8 mouse cellular contexts compared by ENCODE assay signal in genomic region chrX:94213384-94213783, GRCm38 (mm10). TPM values are rescaled to one million over a fixed set of nuclear protein-coding genes. Genes with fewer than 3 reads are reported as not detected.
DNase-seq lines count a peak whose midpoint lies in the region; ATAC-seq and TF ChIP-seq lines count a peak whose summit lies in the region.

No protein-coding gene starts in this region.

- 19% methylated on average over 7 of the region's 7 CpGs for WGBS in embryonic facial prominence, embryonic 13.5 days
- WGBS in intestine, embryonic 15.5 days = 7% methylated on average over 7 of the region's 7 CpGs
- 17% methylated on average over 7 of the region's 7 CpGs for WGBS in neural tube, embryonic 12.5 days

- peak; percentile 6 for DNase-seq in layer of hippocampus, adult 11-12 months (ENCODE audit: low spot score)
- no peak for DNase-seq in layer of hippocampus, postnatal 14 days (ENCODE audit: low spot score in 2 of 2)
- no peak for DNase-seq in ES-E14 (ENCODE audit: low read depth, low spot score)
- DNase-seq in yolk sac, embryonic 10.5 days (ENCODE audit: low spot score) = no peak
- no peak for DNase-seq in retina, embryonic 14.5 days (ENCODE audit: low spot score)

- peak overlapping the region; percentile 17; the same call in 1 of the 2 replicates for H3K9ac ChIP-seq in ES-E14 (ENCODE audit: insufficient read depth, low read depth, low read length, poor library complexity, severe bottlenecking)
- peak overlapping the region; percentile 88 for H3K9ac ChIP-seq in embryonic facial prominence, embryonic 13.5 days
- peak overlapping the region; percentile 14; the same call in 1 of the 2 replicates for H3K9ac ChIP-seq in intestine, embryonic 15.5 days
- no peak overlapping the region; the same call in 1 of the 2 replicates for H3K9ac ChIP-seq in neural tube, embryonic 12.5 days

- no peak for ATAC-seq in embryonic facial prominence, embryonic 13.5 days (ENCODE audit: insufficient number of reproducible peaks, insufficient read depth, low FRiP score, low TSS enrichment, low read depth)
- ATAC-seq in intestine, embryonic 15.5 days = no peak
- ATAC-seq in neural tube, embryonic 12.5 days (ENCODE audit: low FRiP score, low read depth) = no peak

- H3K4me2 ChIP-seq in embryonic facial prominence, embryonic 13.5 days = peak overlapping the region; percentile 57
- H3K4me2 ChIP-seq in intestine, embryonic 15.5 days (replicated peaks) = peak overlapping the region; percentile 65
- peak overlapping the region; percentile 43 for H3K4me2 ChIP-seq in neural tube, embryonic 12.5 days (replicated peaks)

- in situ Hi-C loops in ES-E14 (cut with MboI; ENCODE audit: low sequenced_read_pairs in 2 of 2, unreplicated experiment in 2 of 2) = no loop called here

- H3K9me3 ChIP-seq in ES-E14 (ENCODE audit: control insufficient read depth, insufficient read depth, low read depth, low read length) = no peaks in the 10 kb centered on the region
- no peaks in the 10 kb centered on the region for H3K9me3 ChIP-seq in embryonic facial prominence, embryonic 13.5 days
- H3K9me3 ChIP-seq in intestine, embryonic 15.5 days = no peaks in the 10 kb centered on the region
- H3K9me3 ChIP-seq in neural tube, embryonic 12.5 days = no peaks in the 10 kb centered on the region

- peaks cover 9% of the 10 kb centered on the region; the same call in 1 of the 2 replicates for H3K36me3 ChIP-seq in ES-E14 (ENCODE audit: control insufficient read depth, insufficient read depth, low read length, poor library complexity, severe bottlenecking)
- H3K36me3 ChIP-seq in embryonic facial prominence, embryonic 13.5 days = peaks cover 14% of the 10 kb centered on the region
- H3K36me3 ChIP-seq in intestine, embryonic 15.5 days = no peaks in the 10 kb centered on the region
- H3K36me3 ChIP-seq in neural tube, embryonic 12.5 days = peaks cover 6% of the 10 kb centered on the region; the same call in 1 of the 2 replicates

- H3K4me3 ChIP-seq in ES-E14 (ENCODE audit: insufficient read depth in 1 of 2, low read depth in 1 of 2, low read length in 2 of 2, poor library complexity in 1 of 2, severe bottlenecking in 1 of 2) = peak overlapping the region; percentile 98
- peak overlapping the region; percentile 75 for H3K4me3 ChIP-seq in embryonic facial prominence, embryonic 13.5 days
- peak overlapping the region; percentile 77 for H3K4me3 ChIP-seq in intestine, embryonic 15.5 days (replicated peaks)
- H3K4me3 ChIP-seq in neural tube, embryonic 12.5 days = peak overlapping the region; percentile 70; the same call in 1 of the 2 replicates

- H3K27ac ChIP-seq in ES-E14 (ENCODE audit: insufficient read depth, low read depth, low read length, poor library complexity, severe bottlenecking) = no peak overlapping the region
- peak overlapping the region; percentile 80 for H3K27ac ChIP-seq in embryonic facial prominence, embryonic 13.5 days
- H3K27ac ChIP-seq in intestine, embryonic 15.5 days = peak overlapping the region; percentile 80
- no peak overlapping the region for H3K27ac ChIP-seq in neural tube, embryonic 12.5 days

- 0 out of 4 replicates have a peak, but pooled peaks cover 0 to 2% of the 10 kb centered on the region in 2 experiments for H3K4me1 ChIP-seq in ES-E14 (ENCODE audit: control insufficient read depth in 2 of 2, insufficient read depth in 2 of 2, low read length in 2 of 2, poor library complexity in 1 of 2)
- H3K4me1 ChIP-seq in embryonic facial prominence, embryonic 13.5 days = no peaks in the 10 kb centered on the region
- no peaks in the 10 kb centered on the region for H3K4me1 ChIP-seq in intestine, embryonic 15.5 days (replicated peaks)
- no peaks in the 10 kb centered on the region for H3K4me1 ChIP-seq in neural tube, embryonic 12.5 days

- H3K27me3 ChIP-seq in embryonic facial prominence, embryonic 13.5 days = no peaks in the 10 kb centered on the region
- H3K27me3 ChIP-seq in intestine, embryonic 15.5 days (replicated peaks) = no peaks in the 10 kb centered on the region
- H3K27me3 ChIP-seq in neural tube, embryonic 12.5 days (replicated peaks) = no peaks in the 10 kb centered on the region

TF ChIP-seq in ES-E14, 5 proteins besides CTCF, POLR2A, EP300 and RAD21:
- no peak for TF ChIP-seq HCFC1 (IDR thresholded peaks at IDR 0.05; ENCODE audit: borderline replicate concordance, insufficient read depth, low read length)
- no peak for TF ChIP-seq CHD2 (IDR thresholded peaks at IDR 0.05; ENCODE audit: low read depth, low read length)
- TF ChIP-seq MAFK (IDR thresholded peaks at IDR 0.05; ENCODE audit: insufficient read depth, low read depth, low read length) = no peak
- no peak for TF ChIP-seq ZNF384 (IDR thresholded peaks at IDR 0.05; ENCODE audit: low read depth, low read length)
- TF ChIP-seq ZC3H11A (IDR thresholded peaks at IDR 0.05; ENCODE audit: borderline replicate concordance, low read depth, low read length) = no peak

RNA-seq across cellular contexts. Expression of gene Eif2s3x, which starts 0.7 kb away (rescaled TPM):
- 100 to 1,000 TPM; 116 to 159 TPM for total RNA-seq in layer of hippocampus, postnatal 14 days (2021)
- total RNA-seq in ES-E14 (2012; rRNA removed) = 89.0 and 137 TPM in 2 replicates
- polyA plus RNA-seq in embryonic facial prominence, embryonic 13.5 days (2015; fragmentation: Nextera tagmentation; extraction: Ambion mirVana) = 81.1 and 82.7 TPM in 2 replicates
- 64.5 and 70.6 TPM in 2 replicates for polyA plus RNA-seq in intestine, embryonic 15.5 days (2015; fragmentation: Nextera tagmentation; extraction: Ambion mirVana)
- 103 and 104 TPM in 2 replicates for polyA plus RNA-seq in neural tube, embryonic 12.5 days (2016; fragmentation: Nextera tagmentation; extraction: Ambion mirVana)

RNA-seq across cellular contexts. Expression of gene Klhl15, which starts 21.0 kb away (rescaled TPM):
- total RNA-seq in layer of hippocampus, postnatal 14 days (2021) = 10 to 100 TPM; 22.8 to 24.1 TPM
- total RNA-seq in ES-E14 (2012; rRNA removed) = 5.0 and 5.7 TPM in 2 replicates
- polyA plus RNA-seq in embryonic facial prominence, embryonic 13.5 days (2015; fragmentation: Nextera tagmentation; extraction: Ambion mirVana) = 8.4 and 10.9 TPM in 2 replicates
- polyA plus RNA-seq in intestine, embryonic 15.5 days (2015; fragmentation: Nextera tagmentation; extraction: Ambion mirVana) = 6.0 and 6.6 TPM in 2 replicates
- 10.0 and 10.8 TPM in 2 replicates for polyA plus RNA-seq in neural tube, embryonic 12.5 days (2016; fragmentation: Nextera tagmentation; extraction: Ambion mirVana)

Comparison
In these comparisons a context has a peak if more than half of its experiments do, and no peak if none do; other contexts are left out.
1. H3K27ac ChIP-seq: peak in embryonic facial prominence, embryonic 13.5 days (single experiment) and intestine, embryonic 15.5 days (single experiment); none in ES-E14 (single experiment) and neural tube, embryonic 12.5 days (single experiment).
2. Peak in every context shown above with its lines, with median percentiles within 50 percentile points of each other: H3K4me3 ChIP-seq and H3K4me2 ChIP-seq.